Mouse (Mus musculus): Measurements from ENCODE around the gene Polr2b. TPM values are rescaled to one million over a fixed set of nuclear protein-coding genes. Genes with fewer than 3 reads are reported as not detected.

Polr2b gene
- polyA plus RNA-seq, 1 experiment from 2014 or later: 89.9 TPM

GRCm38 (mm10) chr5:77307821-77308553 is 2.0 kb upstream of the Polr2b start:
- H3K9ac ChIP-seq: peak overlapping the region; percentile 85; the same call in 1 of the 2 replicates

GRCm38 (mm10) chr5:77309051-77309906 is 668 bp upstream of the Polr2b start:
- Histone ChIP-seq H3K27me3 (replicated peaks) (no peaks in the 10 kb centered on the region), H3K36me3 (peaks cover 31% of the 10 kb centered on the region), H3K9ac (peak overlapping the region; percentile 85), H3K4me1 (peaks cover 24% of the 10 kb centered on the region), H3K9me3 (no peaks in the 10 kb centered on the region), H3K27ac (no peak overlapping the region; the same call in 1 of the 2 replicates), H3K4me2 (replicated peaks) (peak overlapping the region; percentile 98), H3K4me3 (peak overlapping the region; percentile 90)
- ATAC-seq (ENCODE audit: low FRiP score, low read depth): peak; percentile 39
- WGBS: under 1% methylated on average over 76 of the region's 76 CpGs

More at GRCm38 (mm10) chr5:77307821-77308553, 2.0 kb upstream of the Polr2b start:
- H3K9me3 ChIP-seq: no peaks in the 10 kb centered on the region
- H3K4me1 ChIP-seq: peaks cover 24% of the 10 kb centered on the region
- WGBS: 84% methylated on average over 5 of the region's 5 CpGs
- H3K27ac ChIP-seq: no peak overlapping the region
- no peak for ATAC-seq (ENCODE audit: low FRiP score, low read depth)
- H3K36me3 ChIP-seq: peaks cover 26% of the 10 kb centered on the region
- peak overlapping the region; percentile 98 for H3K4me2 ChIP-seq (replicated peaks)
- H3K27me3 ChIP-seq (replicated peaks): no peaks in the 10 kb centered on the region
- peak overlapping the region; percentile 90; the same call in 1 of the 2 replicates for H3K4me3 ChIP-seq

GRCm38 (mm10) chr5:77314206-77314605 is 4.3 kb downstream of the Polr2b start:
- Histone ChIP-seq H3K9ac (no peak overlapping the region), H3K36me3 (peaks cover 47% of the 10 kb centered on the region), H3K4me1 (peaks cover 9% of the 10 kb centered on the region), H3K4me3 (no peak overlapping the region), H3K27me3 (replicated peaks) (no peaks in the 10 kb centered on the region), H3K4me2 (replicated peaks) (no peak overlapping the region), H3K27ac (no peak overlapping the region), H3K9me3 (no peaks in the 10 kb centered on the region)
- WGBS: 93% methylated on average over 4 of the region's 4 CpGs
- ATAC-seq (ENCODE audit: low FRiP score, low read depth): no peak

- no peak overlapping the region for H3K9ac ChIP-seq
- WGBS: 93% methylated on average over 6 of the region's 6 CpGs
Observed at GRCm38 (mm10) chr5:77314986-77315385, 5.0 kb downstream of the Polr2b start.

GRCm38 (mm10) chr5:77324936-77325335 is 15.0 kb downstream of the Polr2b start:
- Histone ChIP-seq H3K4me1 (no peaks in the 10 kb centered on the region), H3K36me3 (peaks cover 90% of the 10 kb centered on the region), H3K27me3 (replicated peaks) (no peaks in the 10 kb centered on the region), H3K4me2 (replicated peaks) (no peak overlapping the region), H3K27ac (no peak overlapping the region), H3K9ac (no peak overlapping the region), H3K9me3 (no peaks in the 10 kb centered on the region), H3K4me3 (no peak overlapping the region)
- ATAC-seq (ENCODE audit: low FRiP score, low read depth): no peak
- 71% methylated on average over 1 of the region's 1 CpGs for WGBS

More at GRCm38 (mm10) chr5:77314986-77315385, 5.0 kb downstream of the Polr2b start:
- ATAC-seq (ENCODE audit: low FRiP score, low read depth): no peak
- Histone ChIP-seq H3K27me3 (replicated peaks) (no peaks in the 10 kb centered on the region), H3K36me3 (peaks cover 51% of the 10 kb centered on the region), H3K9me3 (no peaks in the 10 kb centered on the region), H3K4me3 (no peak overlapping the region), H3K4me2 (replicated peaks) (no peak overlapping the region), H3K27ac (no peak overlapping the region), H3K4me1 (peaks cover 9% of the 10 kb centered on the region)

- Histone ChIP-seq H3K4me3 (no peak overlapping the region), H3K9me3 (no peaks in the 10 kb centered on the region), H3K9ac (no peak overlapping the region), H3K27ac (no peak overlapping the region), H3K36me3 (peaks cover 85% of the 10 kb centered on the region), H3K27me3 (replicated peaks) (no peaks in the 10 kb centered on the region), H3K4me2 (replicated peaks) (no peak overlapping the region), H3K4me1 (no peaks in the 10 kb centered on the region)
- WGBS: 79% methylated on average over 5 of the region's 5 CpGs
- no peak for ATAC-seq (ENCODE audit: low FRiP score, low read depth)
Observed at GRCm38 (mm10) chr5:77330154-77330553, 20.2 kb downstream of the Polr2b start.

DNA sequence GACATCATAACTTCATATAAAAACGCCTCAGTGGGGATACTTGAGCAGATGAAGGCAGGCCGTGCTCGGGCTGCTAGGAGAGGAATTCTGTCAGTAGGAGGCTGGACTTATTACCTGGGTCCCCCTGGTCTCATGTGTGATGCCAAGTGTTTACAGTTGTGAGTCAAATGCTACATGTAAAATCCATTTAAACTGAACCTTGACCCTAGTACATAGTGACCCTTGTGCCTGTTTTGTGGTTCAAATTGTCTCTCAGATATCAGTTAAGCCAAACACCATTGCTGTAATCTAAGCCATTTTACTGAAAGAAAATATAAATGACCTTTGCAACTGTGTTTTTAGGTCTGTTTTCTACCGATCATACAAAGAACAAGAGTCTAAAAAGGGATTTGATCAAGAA is 30.1 kb downstream of the Polr2b start:
- no peak overlapping the region for H3K4me2 ChIP-seq (replicated peaks)
- H3K36me3 ChIP-seq: peaks cover 86% of the 10 kb centered on the region
- H3K9me3 ChIP-seq: no peaks in the 10 kb centered on the region
- 95% methylated on average over 4 of the region's 4 CpGs for WGBS
- no peaks in the 10 kb centered on the region for H3K4me1 ChIP-seq
- H3K9ac ChIP-seq: no peak overlapping the region
- no peaks in the 10 kb centered on the region for H3K27me3 ChIP-seq (replicated peaks)
- no peak overlapping the region for H3K4me3 ChIP-seq
- H3K27ac ChIP-seq: no peak overlapping the region
- no peak for ATAC-seq (ENCODE audit: low FRiP score, low read depth)

DNA sequence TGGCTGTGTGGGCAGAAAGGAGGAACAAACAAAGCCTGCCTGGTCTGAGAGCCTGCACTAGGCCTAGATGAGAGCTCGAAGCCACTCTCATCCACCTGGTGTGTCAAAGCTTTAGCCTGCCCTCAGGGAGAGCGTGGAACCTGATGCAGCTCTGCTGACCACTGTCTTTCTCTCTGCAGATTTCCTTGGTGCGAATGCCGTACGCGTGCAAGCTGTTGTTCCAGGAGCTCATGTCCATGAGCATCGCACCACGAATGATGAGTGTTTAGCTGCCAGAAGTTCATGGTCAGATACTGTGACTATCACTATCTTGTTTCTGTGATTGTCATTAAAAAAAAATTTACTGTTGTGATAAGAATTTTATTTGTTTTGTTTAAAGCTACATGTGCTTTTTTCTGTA is 39.0 kb downstream of the Polr2b start:
- WGBS: 98% methylated on average over 8 of the region's 8 CpGs
- peaks cover 56% of the 10 kb centered on the region for H3K36me3 ChIP-seq
- no peak for ATAC-seq (ENCODE audit: low FRiP score, low read depth)

GRCm38 (mm10) chr5:77349971-77350658 is 40.2 kb downstream of the Polr2b start:
- H3K4me3 ChIP-seq: no peak overlapping the region
- H3K27me3 ChIP-seq (replicated peaks): no peaks in the 10 kb centered on the region
- 0 out of 2 replicates have a peak, but pooled peaks cover 4% of the 10 kb centered on the region for H3K4me1 ChIP-seq
- 93% methylated on average over 15 of the region's 15 CpGs for WGBS
- ATAC-seq (ENCODE audit: low FRiP score, low read depth): no peak
- H3K27ac ChIP-seq: no peak overlapping the region
- H3K9me3 ChIP-seq: no peaks in the 10 kb centered on the region
- no peak overlapping the region for H3K9ac ChIP-seq
- H3K4me2 ChIP-seq (replicated peaks): no peak overlapping the region
- H3K36me3 ChIP-seq: peaks cover 46% of the 10 kb centered on the region

More for the DNA sequence above, 39.0 kb downstream of the Polr2b start:
- Histone ChIP-seq H3K4me1 (no peaks in the 10 kb centered on the region), H3K27ac (no peak overlapping the region), H3K4me3 (no peak overlapping the region), H3K9ac (no peak overlapping the region), H3K27me3 (replicated peaks) (no peaks in the 10 kb centered on the region), H3K9me3 (no peaks in the 10 kb centered on the region), H3K4me2 (replicated peaks) (no peak overlapping the region)

DNA sequence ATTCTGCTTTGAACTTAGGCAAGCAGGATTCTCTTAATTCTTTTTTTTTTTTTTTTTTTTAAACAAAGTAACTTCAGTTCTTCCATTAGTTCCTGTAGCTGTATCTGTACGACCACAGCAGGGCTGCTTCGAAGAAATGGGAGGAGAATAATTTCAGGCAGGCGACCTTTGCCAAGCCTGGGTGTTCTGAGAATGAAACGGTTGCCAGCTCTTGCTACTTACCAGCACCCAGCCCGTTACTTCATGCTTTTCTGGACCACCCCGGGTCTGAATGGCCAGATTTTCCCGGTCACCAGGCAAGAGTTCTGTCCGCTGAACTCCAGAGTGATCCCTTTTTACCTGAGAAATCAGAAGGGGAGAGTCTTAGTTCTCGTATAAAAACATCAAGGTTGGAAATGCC is 41.7 kb downstream of the Polr2b start:
- ATAC-seq (ENCODE audit: low FRiP score, low read depth): no peak
- Histone ChIP-seq H3K9ac (no peak overlapping the region), H3K9me3 (no peaks in the 10 kb centered on the region), H3K36me3 (peaks cover 34% of the 10 kb centered on the region), H3K27me3 (replicated peaks) (no peaks in the 10 kb centered on the region), H3K4me3 (no peak overlapping the region), H3K4me2 (replicated peaks) (no peak overlapping the region), H3K4me1 (0 out of 2 replicates have a peak, but pooled peaks cover 4% of the 10 kb centered on the region), H3K27ac (no peak overlapping the region)
- 84% methylated on average over 9 of the region's 9 CpGs for WGBS

- Histone ChIP-seq H3K9ac (0 out of 2 replicates have a peak overlapping the region, but pooled peaks have one; percentile 21), H3K9me3 (no peaks in the 10 kb centered on the region), H3K4me1 (peaks cover 10% of the 10 kb centered on the region; the same call in 1 of the 2 replicates), H3K36me3 (peaks cover 11% of the 10 kb centered on the region), H3K4me3 (no peak overlapping the region), H3K4me2 (replicated peaks) (peak overlapping the region; percentile 53), H3K27me3 (replicated peaks) (no peaks in the 10 kb centered on the region), H3K27ac (no peak overlapping the region)
- WGBS: 6% methylated on average over 16 of the region's 16 CpGs
- peak; percentile 42 for ATAC-seq (ENCODE audit: low FRiP score, low read depth)
Observed at GRCm38 (mm10) chr5:77354361-77354787, 44.4 kb downstream of the Polr2b start.

Data from neural tube, embryonic 12.5 days (tissue).